Mouse (Mus musculus): Measurements from ENCODE around the gene Bnip2. TPM values are rescaled to one million over a fixed set of nuclear protein-coding genes. Genes with fewer than 3 reads are reported as not detected.

Bnip2 gene
- total RNA-seq (2021) = 100 to 1,000 TPM; 105 to 107 TPM

- DNase-seq = peak; percentile 99
These were observed at the start of gene Bnip2 for GRCm38 (mm10) chr9:69989303-69990121. Gene Bnip2, plus strand, starts transcription at chr9:69989466.

DNA sequence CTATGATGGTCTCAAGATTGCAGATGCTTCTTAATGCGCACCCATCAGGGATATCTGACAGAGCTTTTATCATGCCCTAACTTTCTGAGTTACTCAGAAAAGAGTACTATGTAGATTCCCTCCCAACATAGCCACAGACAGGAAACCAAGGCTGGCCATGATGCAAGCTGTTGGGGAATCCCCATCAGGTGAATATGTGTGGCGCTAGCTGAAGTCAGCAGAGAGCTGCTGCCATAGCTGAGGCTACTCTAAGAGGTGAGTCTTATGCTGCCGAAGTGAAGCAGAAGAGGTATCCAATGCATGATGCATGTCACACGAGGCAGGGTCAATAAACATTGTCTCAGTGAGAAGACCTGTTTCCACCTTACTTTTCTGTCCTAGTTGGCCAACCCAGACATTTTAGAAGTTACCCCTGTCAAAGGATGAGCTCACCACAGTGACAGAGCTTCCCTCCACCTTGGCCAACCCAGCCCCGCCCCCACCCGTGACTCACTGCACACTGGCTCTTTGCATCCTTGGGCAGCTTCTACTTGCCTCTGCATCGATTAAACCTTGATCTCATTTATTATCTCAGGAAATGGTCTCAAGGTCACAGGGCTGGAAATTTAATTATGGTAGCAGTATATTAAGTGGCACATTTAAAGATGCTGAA, 48.3 kb upstream of the Bnip2 start:
- no peak for DNase-seq

- DNase-seq = no peak
These were observed 47.7 kb upstream of the Bnip2 start for GRCm38 (mm10) chr9:69941556-69941955.

DNA sequence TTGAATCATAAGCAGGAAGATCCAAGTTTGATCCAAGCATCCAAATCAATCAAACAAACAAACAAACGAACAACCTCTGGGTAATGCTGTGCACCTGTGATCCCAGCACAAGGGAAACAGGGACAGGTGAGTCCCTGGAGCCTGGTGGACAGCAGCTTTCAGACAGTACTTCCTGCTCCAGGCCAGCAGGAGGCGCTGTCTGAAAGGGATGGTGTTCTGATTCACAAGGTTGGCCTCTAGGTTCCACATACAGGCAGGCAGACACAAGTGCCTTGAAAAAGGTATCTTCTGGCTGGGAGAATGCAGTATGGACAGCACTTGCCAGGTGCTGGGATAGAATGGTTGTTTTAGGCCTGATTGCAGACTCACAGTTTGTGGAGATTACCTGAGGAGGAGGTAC, 40.3 kb upstream of the Bnip2 start:
- DNase-seq = peak; percentile 76

DNA sequence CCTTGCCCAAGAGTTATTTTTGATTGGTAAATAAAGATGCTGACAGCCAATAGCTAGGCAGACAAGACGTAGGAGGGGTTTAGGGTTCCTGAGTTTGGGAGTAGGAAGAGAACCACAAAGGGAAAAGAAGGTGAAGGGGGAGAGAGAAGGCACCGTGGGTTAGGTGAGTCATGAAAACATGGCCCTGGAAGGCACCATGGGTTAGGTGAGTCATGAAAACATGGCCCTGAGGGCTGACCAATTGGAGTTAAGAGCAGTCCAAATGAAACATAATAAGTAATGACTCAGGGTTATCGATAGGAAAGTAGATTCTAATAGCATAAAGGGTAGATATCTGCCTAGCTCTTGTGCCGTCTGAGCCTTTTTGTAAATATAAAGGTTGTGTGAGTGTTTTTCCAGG, 39.6 kb upstream of the Bnip2 start:
- DNase-seq = no peak

GRCm38 (mm10) chr9:69961007-69961406, 28.3 kb upstream of the Bnip2 start:
- DNase-seq = no peak

- peak; percentile 5 for DNase-seq
These were observed 24.9 kb upstream of the Bnip2 start for GRCm38 (mm10) chr9:69964370-69964769.

- DNase-seq = no peak
These were observed 3.7 kb upstream of the Bnip2 start for GRCm38 (mm10) chr9:69985526-69985925.

GRCm38 (mm10) chr9:69986063-69986462, 3.2 kb upstream of the Bnip2 start:
- no peak for DNase-seq

- no peak for DNase-seq
These were observed 2.7 kb upstream of the Bnip2 start for GRCm38 (mm10) chr9:69986571-69986970.

GRCm38 (mm10) chr9:69987579-69987978, 1.7 kb upstream of the Bnip2 start:
- DNase-seq = peak; percentile 72

DNA sequence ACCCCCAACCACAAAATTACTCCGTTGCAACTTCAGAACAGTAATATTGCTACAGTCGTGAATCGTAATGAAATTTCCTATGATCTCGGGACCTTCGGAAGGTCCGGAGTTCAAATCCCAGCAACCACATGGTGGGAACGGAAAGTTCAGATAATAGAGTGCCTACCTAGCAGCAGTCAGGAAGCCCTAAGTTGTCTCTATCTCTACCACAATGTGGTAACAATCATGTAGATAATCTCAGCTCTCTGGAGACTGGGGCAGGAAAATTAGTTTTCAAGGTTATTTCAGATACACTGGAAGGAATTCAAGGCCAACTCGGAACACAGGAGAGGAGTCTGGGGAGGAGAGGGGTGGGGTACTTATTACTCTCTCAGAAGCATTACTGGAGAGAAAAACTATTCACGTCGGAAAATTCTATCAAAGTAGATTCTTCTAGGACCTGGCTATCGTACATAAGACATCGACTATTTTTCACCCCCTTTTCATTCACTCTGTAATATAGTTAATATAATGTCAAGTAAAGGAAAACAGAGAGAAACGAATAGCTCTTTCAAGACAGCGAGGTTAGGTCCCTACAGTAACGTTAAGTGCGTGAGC, 462 bp upstream of the Bnip2 start:
- DNase-seq = no peak

- DNase-seq = no peak
These were observed 1.1 kb downstream of the Bnip2 start for GRCm38 (mm10) chr9:69990346-69990745.

- DNase-seq = no peak
These were observed 3.6 kb downstream of the Bnip2 start for GRCm38 (mm10) chr9:69992841-69993277.

- no peak for DNase-seq
These were observed 4.2 kb downstream of the Bnip2 start for GRCm38 (mm10) chr9:69993479-69993878.

- DNase-seq = no peak
These were observed 5.3 kb downstream of the Bnip2 start for GRCm38 (mm10) chr9:69994547-69994946.

DNA sequence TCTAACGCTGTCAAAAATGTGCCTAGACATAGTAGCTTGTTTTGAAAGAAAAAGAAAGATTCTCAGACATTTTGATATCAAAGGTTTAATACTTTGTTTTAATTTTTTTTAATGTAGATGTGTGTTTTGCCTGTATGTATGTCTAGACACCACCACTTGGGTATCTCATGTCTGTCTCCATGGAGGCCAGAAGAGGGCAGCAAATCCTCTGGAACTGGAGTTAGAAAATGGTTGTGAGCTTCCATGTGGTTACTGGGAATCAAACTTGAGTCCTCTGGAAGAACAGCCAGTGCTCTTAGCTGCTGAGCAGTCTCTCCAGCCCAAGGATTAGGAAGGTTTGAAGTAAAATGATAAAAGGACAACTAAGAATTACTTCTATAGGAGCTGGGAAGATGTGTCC, 10.1 kb downstream of the Bnip2 start:
- DNase-seq = no peak

GRCm38 (mm10) chr9:70003516-70003915, 14.2 kb downstream of the Bnip2 start:
- DNase-seq = no peak

DNA sequence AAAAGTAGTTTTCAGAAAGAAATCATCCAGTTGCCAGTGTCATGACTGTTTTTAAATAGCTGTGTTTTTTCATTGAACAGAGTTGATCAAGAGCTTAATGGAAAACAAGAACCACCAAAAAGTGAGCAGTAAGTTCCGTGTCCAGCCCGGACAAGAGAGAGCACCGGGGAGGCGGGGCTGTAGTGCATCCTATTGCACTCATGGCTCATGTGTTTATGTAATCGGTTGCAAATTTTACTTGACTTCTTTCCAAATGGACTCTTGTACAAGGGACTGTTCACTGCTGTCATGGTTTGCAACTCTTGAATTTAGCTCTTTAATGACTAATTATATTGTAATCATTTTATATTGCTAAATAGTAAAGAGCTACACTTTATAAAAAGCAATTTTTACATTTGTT, 17.7 kb downstream of the Bnip2 start:
- no peak for DNase-seq

- no peak for DNase-seq
These were observed 18.4 kb downstream of the Bnip2 start for GRCm38 (mm10) chr9:70007506-70008248.

DNA sequence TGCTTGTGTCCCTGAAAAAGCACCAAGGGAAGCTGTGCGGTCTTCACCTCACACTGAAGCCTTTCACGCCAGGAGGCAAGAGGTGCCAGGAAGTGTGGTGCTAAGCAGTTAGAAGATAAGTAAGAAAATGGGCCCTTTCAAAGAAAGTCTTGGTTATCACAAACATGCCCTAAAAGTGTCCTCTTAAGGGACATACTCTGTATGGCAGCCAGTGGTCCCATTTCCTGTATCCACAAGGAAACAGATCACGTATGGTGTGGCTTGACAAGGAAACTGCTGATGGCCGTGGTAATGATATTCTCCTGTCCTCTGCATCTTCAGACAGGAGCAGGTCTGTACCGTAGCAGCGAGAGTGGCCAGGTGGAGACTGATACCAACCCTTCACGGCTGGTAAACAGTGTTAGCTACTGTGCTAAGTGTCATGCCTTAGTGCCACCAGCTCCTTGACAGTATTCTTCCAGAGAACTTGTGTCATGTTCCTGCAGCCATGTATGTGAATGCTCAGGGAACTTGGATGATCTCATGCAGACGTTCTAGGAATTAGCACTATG, 20.6 kb downstream of the Bnip2 start:
- no peak for DNase-seq

- DNase-seq = no peak
These were observed 21.7 kb downstream of the Bnip2 start for GRCm38 (mm10) chr9:70010781-70011473.

All from heart, postnatal 4 days (tissue).